Mouse (Mus musculus) lung, adult 2 months (tissue): Measurements from ENCODE around the gene Nmnat2.

Experiments used
- CTCF ChIP-seq: fragments of 200-500 bp; IDR thresholded peaks from 2 replicates; pipeline ENCODE4 v1.5.1; 2011; ENCODE audit warnings: mild to moderate bottlenecking, low read length, control low read depth; ENCODE audit not compliant: insufficient read depth
- POLR2A ChIP-seq: fragments of 200-500 bp; IDR thresholded peaks from 2 replicates; pipeline ENCODE4 v1.6.1; 2011; ENCODE audit warnings: low read depth, mild to moderate bottlenecking, control low read depth, low read length, borderline replicate concordance; ENCODE audit errors: extremely low read depth

DNA sequence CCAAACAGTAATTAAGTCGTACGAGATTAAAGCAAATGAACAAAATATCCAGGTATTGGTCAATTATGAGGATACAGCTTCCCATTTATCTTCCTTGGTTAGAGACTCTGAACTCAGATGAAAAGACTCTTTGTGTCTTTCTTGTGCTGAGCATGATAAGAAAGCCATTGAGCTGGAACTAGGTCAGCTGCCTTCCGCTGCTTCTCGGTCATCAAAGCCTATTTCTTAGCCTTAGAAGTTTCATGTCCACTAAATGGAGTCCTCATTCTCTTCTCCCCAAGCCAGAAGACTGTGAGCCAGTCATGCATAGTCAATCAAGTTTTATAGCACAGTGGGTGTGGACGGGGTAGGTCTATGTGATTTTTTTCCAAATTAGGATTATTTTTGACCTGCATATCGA is 19.3 kb upstream of the Nmnat2 start:
- no peak for TF ChIP-seq POLR2A
- TF ChIP-seq CTCF = no peak
